In genomic region chr2:34436321-34436720, GRCm38 (mm10) we compare ENCODE assay signal across 15 mouse cellular contexts. TPM values are rescaled to one million over a fixed set of nuclear protein-coding genes. Genes with fewer than 3 reads are reported as not detected.
A peak's percentile ranks its signal among the peaks of the same experiment; 100 is the strongest.
DNase-seq lines count a peak whose midpoint lies in the region; ATAC-seq lines count a peak whose summit lies in the region.
"Had no signal": no experiment of that assay in that cellular context is flagged by ENCODE, and none has a peak within 500 bp of the region (broad histone marks: within the 10 kb centered on the region; RNA-seq: fewer than 3 reads in every experiment).

No protein-coding gene starts in this region.

- no peak for ATAC-seq in erythroblast, adult 5-6 weeks (replicated peaks; ENCODE audit: low FRiP score, poor library complexity, severe bottlenecking)
- ATAC-seq: forebrain, embryonic 16.5 days; hindbrain, embryonic 16.5 days; inflammation-experienced regulatory T-cells, adult 6 months; intestine, postnatal 0 days had no signal

- DNase-seq in heart, adult 11 months, result peak; percentile 37
- no peak for DNase-seq in heart, postnatal 4 days
- DNase-seq in adrenal gland, adult 8-10 months, result peak; percentile 21
- peak; percentile 39 to 50 for DNase-seq in adrenal gland, postnatal 36 days
- DNase-seq in layer of hippocampus, postnatal 36 days, result no peak
- DNase-seq: cerebellum, adult 11-12 months; cerebellum, adult 9-10 months; cerebellum, postnatal 25 days; gastrocnemius, postnatal 25 days; heart, postnatal 36 days had no signal

RNA-seq across cellular contexts. Expression of gene Mapkap1, which starts 29.8 kb away (rescaled TPM):
- 10 to 100 TPM; 72.6 to 77.1 TPM for total RNA-seq in heart, postnatal 4 days (2021)
- total RNA-seq in adrenal gland, adult 8-10 months (2022), result 100 to 1,000 TPM in 1 of 4 experiments, 10 to 100 TPM in 3; 70.0 to 102 (median 83.9) TPM
- 10 to 100 TPM; 77.5 to 88.6 TPM for total RNA-seq in adrenal gland, postnatal 36 days (2021)
- total RNA-seq in layer of hippocampus, postnatal 36 days (2021), result 10 to 100 TPM; 72.8 to 81.3 TPM
- total RNA-seq in erythroblast, adult 5-6 weeks (2015; ENCODE audit: low replicate concordance), result 4.8 and 10.0 TPM in 2 replicates
- 17.1 and 17.8 TPM in 2 replicates for total RNA-seq in erythroblast, adult 5-6 weeks (2017; ENCODE audit: low replicate concordance)

Comparison
In these comparisons a context has a peak if more than half of its experiments do, and no peak if none do; other contexts are left out.
1. DNase-seq: peak in heart, adult 11 months (single experiment), adrenal gland, adult 8-10 months (single experiment) and adrenal gland, postnatal 36 days (2 of 2); none in heart, postnatal 4 days (single experiment) and layer of hippocampus, postnatal 36 days (0 of 2).